Mouse (Mus musculus): ENCODE data around the gene Gm49333.

DNA sequence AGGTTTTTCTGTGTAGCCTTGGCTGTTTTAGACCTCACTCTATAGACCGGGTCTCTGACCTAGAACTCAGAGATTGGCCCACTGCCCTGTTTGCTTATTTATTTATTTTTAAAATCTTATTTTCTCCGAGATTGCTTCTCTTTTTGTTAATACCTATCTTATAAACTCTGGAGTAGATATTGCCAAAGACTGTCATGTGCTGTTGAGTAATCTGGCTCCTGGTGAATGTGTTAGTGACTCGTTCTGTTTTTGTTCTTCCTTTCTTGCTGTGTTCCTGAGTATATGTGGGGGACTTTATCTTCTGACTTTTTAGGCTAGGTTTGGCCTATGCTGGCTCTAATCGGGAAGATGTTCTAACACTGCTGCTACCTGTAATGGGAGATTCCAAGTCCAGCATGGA is 46.3 kb downstream of the Gm49333 start:
- TF ChIP-seq CTCF (IDR thresholded peaks at IDR 0.05; ENCODE audit: insufficient read depth, low read depth, low read length), result no peak
- no peak for TF ChIP-seq POLR2A (IDR thresholded peaks at IDR 0.05; ENCODE audit: insufficient read depth, low read depth, low read length)
